8 mouse cellular contexts compared by ENCODE assay signal in the genomic region with DNA sequence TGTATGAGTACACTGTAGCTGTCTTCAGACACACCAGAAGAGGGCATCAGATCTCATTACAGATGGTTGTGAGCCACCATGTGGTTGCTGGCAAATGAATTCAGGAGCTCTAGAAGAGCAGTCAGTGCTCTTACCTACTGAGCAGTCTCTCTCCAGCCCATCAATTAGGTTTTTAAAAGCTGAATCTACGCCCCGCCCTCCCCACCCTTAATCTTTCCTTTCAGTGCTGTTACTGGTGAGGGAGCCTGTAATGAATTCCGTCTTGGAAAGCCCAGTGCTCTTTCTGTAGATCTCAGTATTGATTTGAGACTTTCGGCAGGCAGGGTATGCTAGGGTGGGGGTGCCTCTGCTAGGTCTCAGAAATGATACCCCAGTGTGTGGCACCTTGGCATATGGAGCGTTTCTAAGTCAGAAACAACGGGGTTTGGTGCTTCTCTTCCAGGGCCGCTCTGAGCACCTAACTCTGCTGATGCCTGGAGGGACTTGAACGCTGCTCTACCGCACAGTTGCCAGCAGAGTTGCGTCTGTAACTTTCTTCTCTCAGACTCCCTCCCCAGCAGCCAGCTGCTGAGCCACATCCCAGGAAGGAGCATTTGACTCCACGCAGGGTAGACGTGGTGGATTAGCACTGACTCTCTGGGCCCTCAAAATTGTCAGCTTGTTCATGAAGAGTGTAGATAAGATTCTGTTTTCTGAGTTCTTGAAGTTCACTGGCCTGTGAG. TPM values are rescaled to one million over a fixed set of nuclear protein-coding genes. Genes with fewer than 3 reads are reported as not detected.
A peak's percentile ranks its signal among the peaks of the same experiment; 100 is the strongest.
DNase-seq lines count a peak whose midpoint lies in the region; ATAC-seq and TF ChIP-seq lines count a peak whose summit lies in the region.

No protein-coding gene starts in this region.

- 47% methylated on average over 12 of the region's 12 CpGs for WGBS in liver, adult 2 months
- 23% methylated on average over 12 of the region's 12 CpGs for WGBS in embryonic facial prominence, embryonic 15.5 days
- WGBS in intestine, embryonic 14.5 days, result 54% methylated on average over 12 of the region's 12 CpGs
- 41% methylated on average over 12 of the region's 12 CpGs for WGBS in neural tube, embryonic 12.5 days

- no peak for DNase-seq in liver, adult 2 months (ENCODE audit: extremely low read depth, low read depth, low spot score)
- DNase-seq in liver, result no peak
- DNase-seq in intestine, embryonic 14.5 days (ENCODE audit: low spot score), result no peak
- no peak for DNase-seq in urinary bladder, postnatal 25 days (ENCODE audit: low spot score)
- no peak for DNase-seq in spleen, adult 12 weeks (ENCODE audit: low spot score)
- DNase-seq in testis, postnatal 10 days (ENCODE audit: low spot score), result no peak

- TF ChIP-seq CTCF in liver, adult 2 months (IDR thresholded peaks at IDR 0.05; ENCODE audit: low read depth, low read length), result no peak

- H3K4me3 ChIP-seq in liver, adult 2 months (ENCODE audit: insufficient read depth, low read depth, low read length), result no peak overlapping the region
- H3K4me3 ChIP-seq in embryonic facial prominence, embryonic 15.5 days (replicated peaks), result no peak overlapping the region
- H3K4me3 ChIP-seq in intestine, embryonic 14.5 days (ENCODE audit: low read depth, low read length), result no peak overlapping the region
- no peak overlapping the region for H3K4me3 ChIP-seq in neural tube, embryonic 12.5 days

- no peak overlapping the region for H3K4me2 ChIP-seq in embryonic facial prominence, embryonic 15.5 days (replicated peaks)
- no peak overlapping the region for H3K4me2 ChIP-seq in intestine, embryonic 14.5 days (ENCODE audit: low read length)
- no peak overlapping the region for H3K4me2 ChIP-seq in neural tube, embryonic 12.5 days (replicated peaks)

- peak overlapping the region; percentile 77 for H3K27ac ChIP-seq in liver, adult 2 months (replicated peaks; ENCODE audit: insufficient read depth, low read depth, low read length)
- H3K27ac ChIP-seq in embryonic facial prominence, embryonic 15.5 days (replicated peaks), result peak overlapping the region; percentile 68; the same call in 1 of the 2 replicates
- peak overlapping the region; percentile 57; the same call in 1 of the 2 replicates for H3K27ac ChIP-seq in intestine, embryonic 14.5 days (ENCODE audit: low read depth)
- H3K27ac ChIP-seq in neural tube, embryonic 12.5 days, result no peak overlapping the region

- no peaks in the 10 kb centered on the region for H3K9me3 ChIP-seq in embryonic facial prominence, embryonic 15.5 days (replicated peaks)
- H3K9me3 ChIP-seq in intestine, embryonic 14.5 days (ENCODE audit: control insufficient read depth, low read length), result no peaks in the 10 kb centered on the region
- no peaks in the 10 kb centered on the region for H3K9me3 ChIP-seq in neural tube, embryonic 12.5 days

- H3K27me3 ChIP-seq in liver, adult 2 months (ENCODE audit: control insufficient read depth, insufficient read depth, low read length), result no peaks in the 10 kb centered on the region
- H3K27me3 ChIP-seq in embryonic facial prominence, embryonic 15.5 days, result no peaks in the 10 kb centered on the region
- no peaks in the 10 kb centered on the region for H3K27me3 ChIP-seq in intestine, embryonic 14.5 days (replicated peaks; ENCODE audit: control insufficient read depth, insufficient read depth, low read length)
- no peaks in the 10 kb centered on the region for H3K27me3 ChIP-seq in neural tube, embryonic 12.5 days (replicated peaks)

- H3K36me3 ChIP-seq in liver, adult 2 months (ENCODE audit: control insufficient read depth, insufficient read depth, low read length), result no peaks in the 10 kb centered on the region
- H3K36me3 ChIP-seq in embryonic facial prominence, embryonic 15.5 days, result 0 out of 2 replicates have a peak, but pooled peaks cover 7% of the 10 kb centered on the region
- H3K36me3 ChIP-seq in intestine, embryonic 14.5 days (ENCODE audit: control insufficient read depth, insufficient read depth, low read length), result 0 out of 2 replicates have a peak, but pooled peaks cover 3% of the 10 kb centered on the region
- peaks cover 6% of the 10 kb centered on the region; the same call in 1 of the 2 replicates for H3K36me3 ChIP-seq in neural tube, embryonic 12.5 days

- no peak for ATAC-seq in embryonic facial prominence, embryonic 15.5 days (ENCODE audit: insufficient number of reproducible peaks, low FRiP score, low TSS enrichment, low read depth)
- ATAC-seq in intestine, embryonic 14.5 days (replicated peaks; ENCODE audit: low FRiP score, low TSS enrichment, low read depth), result no peak
- ATAC-seq in neural tube, embryonic 12.5 days (ENCODE audit: low FRiP score, low read depth), result peak; percentile 41; the same call in 1 of the 2 replicates

- peaks cover 32% of the 10 kb centered on the region for H3K4me1 ChIP-seq in liver, adult 2 months (ENCODE audit: control insufficient read depth, insufficient read depth, low read length)
- peaks cover 29% of the 10 kb centered on the region for H3K4me1 ChIP-seq in embryonic facial prominence, embryonic 15.5 days
- H3K4me1 ChIP-seq in intestine, embryonic 14.5 days (replicated peaks; ENCODE audit: control insufficient read depth, insufficient read depth, low read length), result peaks cover 35% of the 10 kb centered on the region
- H3K4me1 ChIP-seq in neural tube, embryonic 12.5 days, result peaks cover 34% of the 10 kb centered on the region

- H3K9ac ChIP-seq in liver, adult 2 months (ENCODE audit: low read depth, low read length), result peak overlapping the region; percentile 26
- no peak overlapping the region for H3K9ac ChIP-seq in embryonic facial prominence, embryonic 15.5 days
- no peak overlapping the region for H3K9ac ChIP-seq in intestine, embryonic 14.5 days (ENCODE audit: low read length)
- no peak overlapping the region for H3K9ac ChIP-seq in neural tube, embryonic 12.5 days

- TF ChIP-seq POLR2A in liver, adult 2 months (IDR thresholded peaks at IDR 0.05; ENCODE audit: extremely low read depth, insufficient read depth, low read length), result no peak

- H3K79me2 ChIP-seq in liver, adult 2 months (ENCODE audit: control insufficient read depth, insufficient read depth, low read length), result peaks cover 28% of the 10 kb centered on the region; the same call in 1 of the 2 replicates

RNA-seq across cellular contexts. Expression of gene Cds2, which starts 19.7 kb away (rescaled TPM):
- 48.1 and 63.4 TPM in 2 replicates for total RNA-seq in liver, adult 2 months (2014; rRNA removed)
- polyA plus RNA-seq in liver, adult 2 months (2012; rRNA removed), result 41.6 and 43.8 TPM in 2 replicates
- polyA plus RNA-seq in embryonic facial prominence, embryonic 15.5 days (2015; fragmentation: Nextera tagmentation; extraction: Ambion mirVana), result 16.9 and 19.3 TPM in 2 replicates
- 21.3 and 22.5 TPM in 2 replicates for polyA plus RNA-seq in intestine, embryonic 14.5 days (2014; fragmentation: Nextera tagmentation; extraction: Ambion mirVana)
- polyA plus RNA-seq in neural tube, embryonic 12.5 days (2016; fragmentation: Nextera tagmentation; extraction: Ambion mirVana), result 42.9 and 47.6 TPM in 2 replicates

RNA-seq across cellular contexts. Expression of gene Pcna, which starts 29.5 kb away (rescaled TPM):
- total RNA-seq in liver, adult 2 months (2014; rRNA removed), result 39.0 and 47.1 TPM in 2 replicates
- 20.6 and 22.5 TPM in 2 replicates for polyA plus RNA-seq in liver, adult 2 months (2012; rRNA removed)
- polyA plus RNA-seq in embryonic facial prominence, embryonic 15.5 days (2015; fragmentation: Nextera tagmentation; extraction: Ambion mirVana), result 197 and 209 TPM in 2 replicates
- polyA plus RNA-seq in intestine, embryonic 14.5 days (2014; fragmentation: Nextera tagmentation; extraction: Ambion mirVana), result 296 and 298 TPM in 2 replicates
- 189 and 190 TPM in 2 replicates for polyA plus RNA-seq in neural tube, embryonic 12.5 days (2016; fragmentation: Nextera tagmentation; extraction: Ambion mirVana)

RNA-seq across cellular contexts. Expression of gene Tmem230, which starts 35.0 kb away (rescaled TPM):
- 14.8 and 23.0 TPM in 2 replicates for total RNA-seq in liver, adult 2 months (2014; rRNA removed)
- polyA plus RNA-seq in liver, adult 2 months (2012; rRNA removed), result 35.2 and 76.3 TPM in 2 replicates
- 52.8 and 53.8 TPM in 2 replicates for polyA plus RNA-seq in embryonic facial prominence, embryonic 15.5 days (2015; fragmentation: Nextera tagmentation; extraction: Ambion mirVana)
- polyA plus RNA-seq in intestine, embryonic 14.5 days (2014; fragmentation: Nextera tagmentation; extraction: Ambion mirVana), result 36.0 and 36.4 TPM in 2 replicates
- 54.3 and 59.6 TPM in 2 replicates for polyA plus RNA-seq in neural tube, embryonic 12.5 days (2016; fragmentation: Nextera tagmentation; extraction: Ambion mirVana)
